Mouse (Mus musculus): ENCODE measurements at regions not wholly inside any gene's neighbourhood (a gene's known extent, or its start where the extent isn't known, plus 50 kb on each side); places are given as distances from the start of the nearest gene placed in this dataset.

DNA sequence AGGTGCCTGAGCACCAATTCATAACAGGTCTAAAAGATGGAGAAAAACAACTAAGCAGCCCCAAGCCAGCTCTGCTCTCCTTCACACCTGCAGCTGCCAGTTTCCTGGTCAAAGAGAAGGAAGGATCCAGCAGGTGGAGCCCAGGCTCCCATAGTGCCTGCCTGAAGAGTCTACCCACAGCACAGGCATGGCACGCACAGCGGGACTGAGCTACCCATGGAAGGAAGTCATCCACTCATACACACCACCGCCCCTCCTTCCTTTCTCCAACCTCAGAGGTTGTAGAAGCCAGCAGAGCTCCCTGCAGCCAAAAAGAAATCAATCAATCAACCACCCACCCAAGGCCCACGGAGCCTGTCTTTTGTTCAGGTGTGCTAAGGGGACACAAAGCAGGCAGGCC lies 197.0 kb upstream of the Cadm1 start:
- TF ChIP-seq CTCF (IDR thresholded peaks at IDR 0.05) (peak; percentile 36), POLR2A (IDR thresholded peaks at IDR 0.05; ENCODE audit: insufficient read depth, low read depth, low read length) (no peak)

Measured in heart, adult 2 months (tissue).